Mouse (Mus musculus) common myeloid progenitor, adult 5-6 weeks (primary cell): Measurements from ENCODE around the gene Cradd. TPM values are rescaled to one million over a fixed set of nuclear protein-coding genes. Genes with fewer than 3 reads are reported as not detected.

Experiments used
- ATAC-seq: replicated peaks from 2 replicates; pipeline ENCODE4 v1.8.0; 2016; ENCODE audit warnings: low read depth, mild to moderate bottlenecking, moderate TSS enrichment, inconsistent platforms; ENCODE audit not compliant: poor library complexity, severe bottlenecking
- total RNA-seq: library from RNA; stranded (forward); fragments of 200-1000, 187-1606 nt; gene quantifications from 2 replicates; pipeline ENCODE4 v1.2.3, GENCODE M21; 2017

Gene Cradd
- total RNA-seq: 0.53 and 3.7 TPM in 2 replicates

DNA sequence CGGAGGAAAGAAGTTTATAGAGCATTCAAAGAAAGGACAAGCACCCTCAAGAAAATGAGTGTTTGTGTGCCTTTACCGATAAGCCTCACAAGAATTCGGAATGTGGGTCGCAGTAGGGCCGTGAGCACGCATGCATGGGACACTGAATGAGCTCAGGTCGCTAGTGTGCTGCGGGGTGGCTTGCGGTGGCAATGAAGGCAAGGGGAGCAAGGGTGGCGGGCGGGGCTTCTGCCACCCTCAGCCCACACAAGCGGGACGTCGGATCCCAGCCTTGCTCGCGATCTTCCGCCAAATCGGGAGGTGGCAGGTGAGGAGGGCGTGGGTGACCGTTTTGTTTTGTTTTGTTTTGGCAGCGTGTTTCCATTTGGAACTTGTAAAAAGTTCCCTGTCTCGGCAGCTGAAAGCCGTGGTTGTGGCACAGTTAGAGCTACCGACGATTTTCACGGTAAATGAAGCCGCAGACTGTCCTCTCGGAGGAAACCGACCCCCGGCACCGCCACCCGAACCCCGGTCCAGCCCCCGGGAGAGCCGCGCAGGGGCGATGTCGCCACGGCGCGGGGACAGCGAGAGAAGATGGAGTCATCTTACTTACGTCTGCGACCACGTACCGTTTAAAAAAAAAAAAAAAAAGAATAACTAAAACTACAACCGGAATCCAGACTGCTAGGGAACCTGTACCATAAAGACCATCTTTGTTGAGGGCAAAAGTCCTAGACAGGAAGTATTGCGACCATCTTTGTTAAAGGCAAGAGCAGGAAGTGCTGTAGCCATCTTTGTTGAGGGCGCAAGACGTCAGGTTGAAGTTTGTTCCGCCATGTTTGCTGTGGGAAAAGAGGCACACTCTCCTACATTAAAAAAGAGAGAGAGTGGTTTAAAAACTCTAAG is at the start of gene Cradd:
Cradd (minus strand) TSS at position 741 of the 885 bp plus-strand sequence.
- peak; percentile 96 for ATAC-seq

DNA sequence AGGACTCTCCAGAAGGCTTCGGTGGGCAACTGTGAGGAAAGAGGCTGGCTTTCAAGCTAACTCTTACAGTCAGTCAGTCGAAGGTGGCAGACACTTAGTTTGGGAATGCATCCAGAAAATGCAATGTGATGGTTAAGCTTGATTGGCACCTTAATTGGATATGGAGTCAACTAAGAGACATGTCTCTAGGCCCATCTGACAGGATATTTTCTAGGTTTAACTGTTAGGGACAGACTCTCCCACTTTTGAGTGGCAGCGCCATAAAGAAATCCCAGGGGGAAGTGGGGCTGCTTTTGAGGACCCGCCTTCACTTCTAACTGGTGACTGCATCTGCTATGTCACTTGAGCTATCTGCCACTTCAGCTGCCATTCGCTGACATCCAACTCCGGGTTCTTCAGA is 49.4 kb upstream of the Cradd start:
- no peak for ATAC-seq

DNA sequence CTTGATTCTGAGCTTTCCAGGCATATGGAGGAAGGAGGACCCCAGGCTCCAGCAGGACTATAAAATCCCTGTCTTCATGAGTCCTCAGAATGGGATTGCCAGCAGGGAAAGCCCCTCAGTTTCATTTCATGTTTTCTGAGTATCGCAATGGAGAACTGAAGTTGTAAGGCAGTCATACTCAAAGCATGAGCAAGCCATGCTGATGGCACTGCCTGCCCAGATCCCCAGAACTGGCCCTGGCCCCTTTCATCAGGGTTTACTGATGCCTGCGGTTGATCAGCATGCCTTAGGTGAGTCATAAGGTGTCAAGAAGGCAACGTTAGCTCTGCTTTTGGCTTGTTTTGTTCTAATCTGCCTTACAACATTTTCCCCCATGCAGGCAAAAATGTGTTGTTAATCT is 48.0 kb upstream of the Cradd start:
- 0 out of 2 replicates have a peak, but pooled peaks have one; percentile 15 for ATAC-seq

DNA sequence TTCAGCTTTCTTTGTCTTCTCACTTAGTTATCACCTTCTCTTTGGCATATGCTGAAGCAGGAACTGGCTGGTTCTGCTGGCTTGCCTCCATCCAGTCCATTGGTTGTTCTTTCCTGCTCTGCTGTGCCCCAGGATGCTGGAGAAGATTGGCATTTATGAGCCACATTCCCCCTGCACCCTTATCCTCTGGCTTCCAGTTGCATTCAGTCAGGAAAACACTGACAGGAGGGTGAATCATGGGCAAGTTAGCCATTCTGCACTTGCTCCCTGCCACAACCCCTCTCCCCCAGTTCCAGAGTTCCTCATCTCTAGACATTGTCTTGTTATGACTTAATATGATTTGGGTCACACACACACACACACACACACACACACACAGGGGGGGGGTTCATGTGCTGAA is 45.3 kb upstream of the Cradd start:
- no peak for ATAC-seq

DNA sequence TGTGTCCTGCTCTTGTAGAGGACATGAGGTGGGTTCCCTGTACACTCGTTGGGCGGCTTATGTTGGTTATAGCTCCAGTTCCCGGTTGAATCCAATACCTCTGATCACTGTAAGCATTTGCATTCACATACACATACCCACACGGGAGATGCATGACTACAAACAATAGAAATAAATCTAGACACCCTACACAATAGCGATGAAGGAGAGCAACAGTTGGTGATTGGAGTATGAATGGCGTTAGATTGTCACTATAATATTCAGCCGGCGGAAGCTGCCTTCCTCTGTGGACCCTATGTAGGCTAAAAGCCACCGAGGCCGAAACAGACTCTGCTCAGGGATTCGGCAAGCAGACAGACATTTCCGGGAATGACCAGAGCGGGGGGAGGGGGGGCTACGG is 44.2 kb upstream of the Cradd start:
- no peak for ATAC-seq

DNA sequence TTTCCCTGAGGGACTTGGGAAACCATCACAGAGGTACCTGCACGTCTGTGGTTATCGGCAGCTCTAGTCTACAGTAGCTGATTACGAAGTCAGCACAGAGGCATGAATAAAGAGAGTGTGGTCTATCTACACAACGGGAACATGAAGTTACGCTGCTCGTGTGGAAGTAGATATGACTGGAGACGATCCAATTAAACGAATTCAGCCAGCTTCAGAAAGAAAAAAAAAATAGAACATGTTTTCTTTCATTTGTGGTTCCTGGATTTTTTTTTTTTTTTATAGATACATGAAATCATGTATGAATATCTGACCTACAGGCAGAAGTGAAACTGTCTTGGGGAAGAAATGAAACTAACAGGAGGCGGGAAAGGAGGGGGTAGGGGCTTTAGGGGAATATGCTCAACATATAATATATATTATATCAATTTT is 43.7 kb upstream of the Cradd start:
- peak; percentile 66 for ATAC-seq

DNA sequence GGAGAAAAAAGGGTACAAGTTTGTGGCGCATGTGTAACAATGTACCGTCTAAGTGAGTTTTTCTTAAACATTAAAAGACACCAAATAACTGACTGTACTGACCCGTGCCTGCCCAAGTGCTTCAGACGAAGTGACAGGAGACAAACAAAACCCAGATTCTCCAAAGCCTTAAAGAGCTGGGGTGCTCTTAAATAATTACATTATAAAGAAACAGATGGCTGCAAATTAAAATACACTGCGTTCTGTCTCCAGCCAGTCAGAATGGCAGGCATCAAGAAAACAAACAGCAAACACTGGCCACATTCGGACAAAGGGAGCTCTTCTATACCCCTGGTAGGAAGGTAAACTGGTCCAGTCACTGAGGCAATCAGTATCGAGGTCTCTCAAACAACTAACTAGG is 43.3 kb upstream of the Cradd start:
- no peak for ATAC-seq

DNA sequence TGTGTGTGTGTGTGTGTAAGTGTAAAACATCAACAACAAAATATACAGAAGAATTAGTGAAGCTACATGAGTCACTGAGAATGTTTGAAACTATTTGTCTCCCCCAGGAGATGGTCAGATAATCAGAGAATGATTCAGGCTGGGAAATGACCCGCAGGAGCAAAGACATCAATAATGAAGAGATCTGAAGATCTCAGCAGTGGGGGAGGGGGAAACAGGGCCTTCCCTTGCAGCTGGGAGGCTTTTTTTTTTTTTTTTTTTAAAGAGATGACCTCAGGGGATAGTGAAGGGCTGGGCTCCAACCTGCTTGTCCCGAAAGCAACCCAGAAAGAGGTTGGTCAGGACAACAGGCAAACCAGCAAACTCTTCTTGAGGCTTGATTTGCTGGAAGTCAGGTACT is 38.4 kb upstream of the Cradd start:
- no peak for ATAC-seq

DNA sequence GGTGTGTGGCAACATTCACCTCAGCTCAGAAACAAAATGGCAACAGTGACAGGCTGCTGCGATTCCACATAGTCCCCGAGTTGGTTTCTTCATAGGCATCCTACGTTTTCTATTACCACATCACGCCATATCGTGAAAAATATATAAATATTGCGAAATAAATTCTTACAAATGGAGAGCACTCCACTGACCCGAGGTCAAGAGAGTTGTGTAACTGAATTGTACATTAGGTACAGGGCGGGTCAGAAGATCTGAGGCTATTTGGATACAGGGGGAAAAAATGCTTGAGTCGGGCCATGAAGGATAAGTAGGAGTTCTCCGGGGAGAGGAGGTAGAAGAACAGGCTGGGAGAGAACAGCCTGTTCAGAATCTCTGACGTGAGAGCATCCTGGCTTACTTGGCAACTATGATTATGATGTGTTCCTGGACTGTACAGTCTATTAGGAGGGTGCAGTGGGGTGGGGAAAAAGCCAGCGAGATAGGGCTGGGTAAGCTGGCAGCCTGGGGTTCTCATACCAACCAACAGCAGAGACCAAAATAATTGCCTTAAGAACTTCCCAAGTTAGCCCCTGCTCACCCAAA is 37.4 kb upstream of the Cradd start:
- ATAC-seq: no peak

DNA sequence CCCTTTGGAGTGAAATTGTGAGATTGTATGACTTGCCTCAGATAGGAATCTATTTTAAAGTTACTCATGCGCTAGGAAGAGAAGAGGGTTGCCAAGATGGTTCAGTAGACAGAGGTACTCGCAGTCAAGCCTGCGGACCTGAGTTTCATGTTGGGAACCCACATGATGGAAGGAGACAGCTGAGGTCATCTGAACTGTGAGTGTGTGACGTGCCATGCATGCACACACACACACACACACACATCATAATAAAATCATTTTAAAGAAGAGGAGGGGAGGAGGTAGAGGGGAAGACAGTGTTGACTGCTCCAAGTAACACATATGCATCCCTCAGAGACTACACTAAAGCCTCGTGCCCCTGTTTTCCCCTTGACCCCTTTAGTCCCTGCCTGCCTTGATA is 36.1 kb upstream of the Cradd start:
- no peak for ATAC-seq

DNA sequence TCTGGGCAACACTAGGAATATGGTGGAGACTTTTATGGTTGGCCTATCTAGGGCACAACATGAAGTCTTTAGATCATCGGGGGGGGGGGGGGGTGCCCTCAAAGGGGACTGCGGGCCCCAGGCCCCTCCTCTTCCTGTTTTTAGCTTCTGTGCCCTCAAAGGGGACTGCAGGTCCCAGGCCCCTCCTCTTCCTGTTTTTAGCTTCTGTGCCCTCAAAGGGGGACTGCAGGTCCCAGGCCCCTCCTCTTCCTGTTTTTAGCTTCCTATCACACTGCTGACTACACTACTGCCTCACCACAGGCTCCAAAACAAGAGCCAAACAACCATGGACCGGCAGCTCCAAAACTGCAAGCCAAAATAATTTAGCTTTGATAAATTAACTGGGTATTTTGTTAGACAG is 33.8 kb upstream of the Cradd start:
- peak; percentile 66 for ATAC-seq

DNA sequence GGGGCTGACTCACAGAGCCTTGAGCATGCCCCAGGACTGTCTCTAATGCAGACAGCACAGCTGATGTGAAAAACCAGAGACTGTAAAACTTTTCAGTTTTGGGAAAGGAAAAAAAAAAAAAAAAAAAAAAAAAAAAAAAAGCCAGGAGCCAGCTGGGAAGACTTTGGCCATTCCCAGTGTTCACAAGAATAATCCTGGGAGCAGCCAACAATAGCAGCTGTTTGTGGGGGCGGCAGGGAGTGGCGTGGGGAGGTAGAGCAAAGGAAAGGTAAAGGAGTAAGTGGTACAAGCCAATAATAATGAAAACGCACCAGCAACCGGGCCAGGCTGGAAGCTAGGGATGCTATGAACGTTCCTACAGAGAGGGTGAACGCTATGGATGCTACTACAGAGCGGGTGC is 32.8 kb upstream of the Cradd start:
- no peak for ATAC-seq

DNA sequence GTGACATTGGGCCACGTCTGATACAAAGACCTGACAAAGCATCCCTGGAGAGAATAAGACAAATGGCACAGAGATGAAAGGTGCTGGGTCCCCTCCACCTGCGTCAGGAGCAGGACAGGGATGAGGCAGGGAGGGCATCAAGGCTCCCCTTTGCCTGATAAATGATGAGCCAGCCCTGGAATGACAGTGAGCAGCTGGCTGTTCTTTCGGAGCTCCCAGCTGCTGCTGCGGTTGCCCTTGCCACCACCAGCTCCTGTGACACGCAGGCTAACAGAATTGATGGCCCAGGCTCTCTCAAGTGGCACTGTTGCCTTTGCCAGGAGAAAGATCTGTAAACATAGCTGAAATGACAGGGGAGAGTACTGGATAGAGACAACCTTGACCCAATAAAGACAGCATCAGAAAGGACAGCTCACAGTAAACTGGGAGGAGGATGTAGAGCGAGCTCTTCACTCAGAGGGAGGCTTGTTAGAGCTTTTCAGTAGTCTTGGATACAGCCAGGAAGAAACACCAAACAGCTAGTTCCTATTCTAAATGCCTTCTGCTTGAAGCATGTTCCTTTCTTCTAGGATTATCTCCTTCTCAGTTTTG is 31.8 kb upstream of the Cradd start:
- no peak for ATAC-seq

DNA sequence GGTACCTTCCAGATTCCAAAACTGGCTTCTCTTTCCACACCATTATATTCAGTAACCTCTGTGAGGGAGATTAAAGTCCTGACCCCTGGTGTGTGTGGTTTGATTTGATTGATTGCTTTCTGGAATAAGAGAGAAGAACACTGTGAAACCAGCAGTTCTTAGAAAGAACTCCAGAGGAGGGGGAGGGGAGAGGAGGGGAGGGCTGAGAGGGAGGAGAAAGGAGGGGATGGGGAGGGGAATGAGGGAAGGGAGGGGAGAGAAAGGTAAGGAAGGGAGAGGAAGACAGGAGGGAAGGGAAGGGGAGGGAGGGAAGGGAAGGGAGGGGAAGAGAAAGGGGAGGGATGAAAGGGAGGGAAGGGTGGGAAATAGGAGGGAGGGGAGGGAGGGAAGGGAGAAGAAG is 30.7 kb upstream of the Cradd start:
- no peak for ATAC-seq

DNA sequence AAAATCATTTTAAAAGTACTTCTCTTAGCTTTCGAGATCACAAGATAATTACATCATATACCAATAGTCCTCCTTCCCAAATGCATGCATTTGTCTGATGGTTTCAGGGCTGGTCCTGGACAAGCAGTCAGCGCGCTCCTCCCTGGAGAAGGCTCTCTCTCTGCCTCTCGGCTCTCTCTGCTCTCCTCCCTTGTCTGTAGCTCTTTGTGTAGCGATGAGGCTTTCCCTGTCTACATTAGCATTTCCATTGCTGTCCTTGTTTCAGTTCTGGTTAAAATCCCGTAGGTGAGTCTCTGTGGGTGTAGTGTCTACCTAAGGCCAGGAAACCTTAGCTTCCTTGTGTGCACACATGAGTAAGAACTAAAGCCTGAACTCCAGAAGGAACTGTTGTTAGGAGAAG is 30.1 kb upstream of the Cradd start:
- no peak for ATAC-seq

DNA sequence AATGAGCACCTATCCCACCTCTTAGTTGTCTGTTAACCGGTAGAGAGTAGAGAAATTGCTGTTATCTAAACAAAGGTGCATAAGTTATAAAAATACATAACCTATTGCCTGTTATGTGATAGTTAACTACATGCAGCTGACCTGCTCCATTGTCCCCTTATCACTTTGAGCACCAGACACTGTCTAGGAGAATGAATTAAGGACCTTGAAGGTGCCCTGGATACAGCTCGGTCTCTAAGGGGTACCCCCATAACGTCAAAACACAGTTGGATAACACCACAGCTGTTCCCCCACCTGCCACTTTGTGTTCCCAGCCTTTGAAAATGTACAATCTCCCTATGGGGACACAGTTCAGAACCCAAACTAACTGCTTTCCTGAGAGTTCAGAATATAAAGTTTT is 24.5 kb upstream of the Cradd start:
- no peak for ATAC-seq

DNA sequence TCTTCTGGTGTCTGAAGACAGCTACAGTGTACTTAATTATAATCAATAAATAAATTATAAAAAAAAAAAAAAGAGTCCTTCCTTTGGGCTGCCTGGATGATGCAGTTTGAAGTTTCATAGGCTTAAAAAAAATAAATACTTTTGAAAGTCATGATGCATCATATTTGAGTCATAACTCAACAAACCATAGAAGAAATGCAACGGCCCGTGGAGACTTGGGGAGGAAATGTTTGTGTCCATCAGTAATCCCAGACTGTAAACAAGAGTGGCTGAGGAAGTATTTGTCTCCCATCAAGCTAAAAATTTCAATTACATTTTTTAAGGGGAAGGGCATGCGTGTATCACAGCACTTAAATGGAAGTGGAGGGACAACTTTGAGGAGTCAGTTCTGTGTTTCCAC is 23.8 kb upstream of the Cradd start:
- ATAC-seq: no peak

DNA sequence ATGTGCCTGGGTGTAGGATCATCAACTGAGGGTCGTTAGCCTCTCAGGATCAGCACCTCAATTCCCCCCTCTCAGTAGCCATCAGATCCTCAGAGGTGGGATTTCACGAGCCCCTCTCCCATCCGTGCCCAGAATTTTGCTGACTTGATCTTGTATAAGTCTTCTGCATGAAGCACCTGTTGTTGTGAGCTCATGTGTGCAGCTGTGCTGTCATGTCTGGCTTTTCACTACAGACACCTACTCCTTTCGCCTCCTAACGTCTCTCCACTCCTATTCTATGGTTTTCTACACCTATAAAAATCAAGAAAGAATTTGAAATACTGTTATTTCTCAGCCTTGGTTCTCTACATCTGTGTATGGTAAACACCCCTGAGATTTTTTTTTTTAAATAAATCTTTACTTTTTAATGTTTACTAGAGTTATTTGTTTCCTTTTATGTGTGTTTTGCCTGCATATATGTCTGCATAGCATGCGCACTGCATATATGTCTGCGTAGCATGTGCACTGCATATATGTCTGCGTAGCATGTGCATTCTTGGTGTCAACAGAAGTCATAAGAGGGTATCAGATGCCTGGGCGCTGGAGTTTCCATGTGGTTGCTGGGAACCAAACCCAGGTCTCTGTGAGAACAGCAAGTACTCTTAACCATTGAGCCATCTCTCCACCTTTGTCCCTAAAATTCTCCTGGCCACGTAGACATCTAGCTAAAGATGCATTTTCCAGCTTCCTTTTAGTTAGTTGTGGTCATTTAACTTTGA is 19.1 kb upstream of the Cradd start:
- ATAC-seq: no peak

DNA sequence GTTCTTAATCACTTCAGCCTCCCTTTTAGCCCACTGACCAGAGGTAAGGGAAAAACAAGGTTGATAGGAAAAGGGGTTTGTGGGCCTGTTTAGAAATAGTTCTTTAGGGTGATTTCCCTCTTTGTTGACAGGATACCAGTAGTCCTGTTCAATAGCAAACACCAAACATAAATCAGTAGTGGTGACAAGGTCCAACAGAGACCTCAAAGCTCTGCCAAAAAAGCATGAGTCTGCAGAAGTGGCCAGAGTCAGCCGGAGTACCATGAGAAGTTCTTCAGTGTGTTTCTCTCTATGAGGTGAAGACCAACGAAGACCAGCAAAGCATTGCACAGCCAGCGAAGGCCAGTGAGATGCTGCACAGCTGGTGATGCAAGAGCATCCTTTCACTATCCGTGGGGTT is 16.7 kb upstream of the Cradd start:
- no peak for ATAC-seq

DNA sequence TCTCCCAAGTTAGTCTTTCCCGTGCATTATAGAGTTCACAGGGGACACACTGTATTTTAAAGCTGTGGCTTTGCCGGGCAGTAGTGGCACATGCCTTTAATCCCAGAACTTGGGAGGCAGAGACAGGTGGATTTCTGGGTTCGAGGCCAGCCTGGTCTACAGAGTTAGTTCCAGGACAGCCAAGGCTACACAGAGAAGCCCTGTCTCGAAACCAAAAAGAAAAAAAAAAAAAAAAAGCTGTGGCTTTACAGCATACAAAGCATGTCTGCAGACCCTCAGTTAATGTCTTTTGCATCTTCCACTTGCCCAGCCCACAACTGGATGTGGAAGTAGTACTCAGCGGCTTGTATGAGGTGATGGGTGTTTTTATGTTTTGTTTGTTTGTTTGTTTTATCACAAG is 13.7 kb upstream of the Cradd start:
- ATAC-seq: no peak
